Mouse (Mus musculus) kidney, postnatal 14 days (tissue): Measurements from ENCODE around the gene Dnajc28.
A peak's percentile ranks its signal among the peaks of the same experiment; 100 is the strongest.

Experiments used
- DNase-seq: peaks from one replicate; pipeline ENCODE4 v3.0.0; 2022; ENCODE audit warnings: mixed read lengths

The Dnajc28 gene

GRCm38 (mm10) chr16:91630584-91630983 is 11.8 kb upstream of the Dnajc28 start:
- no peak for DNase-seq

- no peak for DNase-seq
These were observed 10.9 kb upstream of the Dnajc28 start for GRCm38 (mm10) chr16:91629749-91630148.

- no peak for DNase-seq
These were observed 9.8 kb upstream of the Dnajc28 start for GRCm38 (mm10) chr16:91628673-91629072.

- DNase-seq = no peak
These were observed 9.0 kb upstream of the Dnajc28 start for GRCm38 (mm10) chr16:91627831-91628230.

GRCm38 (mm10) chr16:91623074-91623473 is 4.2 kb upstream of the Dnajc28 start:
- no peak for DNase-seq

- DNase-seq = no peak
These were observed 2.2 kb upstream of the Dnajc28 start for GRCm38 (mm10) chr16:91620991-91621390.

GRCm38 (mm10) chr16:91620185-91620584 is 1.4 kb upstream of the Dnajc28 start:
- no peak for DNase-seq

GRCm38 (mm10) chr16:91614552-91614951 is 4.3 kb downstream of the Dnajc28 start:
- no peak for DNase-seq

GRCm38 (mm10) chr16:91612525-91612924 is 6.3 kb downstream of the Dnajc28 start:
- no peak for DNase-seq

GRCm38 (mm10) chr16:91611248-91611647 is 7.6 kb downstream of the Dnajc28 start:
- no peak for DNase-seq

- DNase-seq = peak; percentile 62
These were observed 9.2 kb downstream of the Dnajc28 start for GRCm38 (mm10) chr16:91609501-91610245.

- DNase-seq = no peak
These were observed 11.9 kb downstream of the Dnajc28 start for GRCm38 (mm10) chr16:91606958-91607357.

GRCm38 (mm10) chr16:91605156-91605555 is 13.7 kb downstream of the Dnajc28 start:
- peak; percentile 55 for DNase-seq

- no peak for DNase-seq
These were observed 17.1 kb downstream of the Dnajc28 start for GRCm38 (mm10) chr16:91601693-91602092.

- no peak for DNase-seq
These were observed 17.7 kb downstream of the Dnajc28 start for GRCm38 (mm10) chr16:91601081-91601480.

GRCm38 (mm10) chr16:91599242-91599641 is 19.6 kb downstream of the Dnajc28 start:
- DNase-seq = no peak

- peak; percentile 100 for DNase-seq
These were observed 21.2 kb downstream of the Dnajc28 start, which contains the start of gene Tmem50b for GRCm38 (mm10) chr16:91597672-91598010. Tmem50b (minus strand) TSS chr16:91597800.

- no peak for DNase-seq
These were observed 21.8 kb downstream of the Dnajc28 start for GRCm38 (mm10) chr16:91596779-91597671.

GRCm38 (mm10) chr16:91596397-91596778 is 22.4 kb downstream of the Dnajc28 start:
- DNase-seq = no peak

GRCm38 (mm10) chr16:91595076-91595475 is 23.8 kb downstream of the Dnajc28 start:
- DNase-seq = peak; percentile 38

- DNase-seq = no peak
These were observed 25.6 kb downstream of the Dnajc28 start for GRCm38 (mm10) chr16:91593262-91593661.

- DNase-seq = no peak
These were observed 26.7 kb downstream of the Dnajc28 start for GRCm38 (mm10) chr16:91592162-91592561.

- DNase-seq = no peak
These were observed 30.1 kb downstream of the Dnajc28 start for GRCm38 (mm10) chr16:91588703-91589102.
